Mouse (Mus musculus) frontal cortex, adult 2 months (tissue): ENCODE results near the gene Sst. TPM values are rescaled to one million over a fixed set of nuclear protein-coding genes. Genes with fewer than 3 reads are reported as not detected.

Experiments
- DNase-seq, 2 experiments: peaks; one replicate each; pipeline ENCODE4 v3.0.0; 2022; ENCODE audit warnings: low spot score in 1 of 2; ENCODE audit errors: extremely low spot score in 1 of 2
- polyA plus RNA-seq: library from polyadenylated mRNA; depleted of rRNA; stranded (reverse); fragments of >200 nt; gene quantifications from 2 replicates; pipeline ENCODE4 v1.2.3, GENCODE M21; 2012; rRNA removed

The Sst gene
- polyA plus RNA-seq, 1 experiment, result 475 TPM

DNA sequence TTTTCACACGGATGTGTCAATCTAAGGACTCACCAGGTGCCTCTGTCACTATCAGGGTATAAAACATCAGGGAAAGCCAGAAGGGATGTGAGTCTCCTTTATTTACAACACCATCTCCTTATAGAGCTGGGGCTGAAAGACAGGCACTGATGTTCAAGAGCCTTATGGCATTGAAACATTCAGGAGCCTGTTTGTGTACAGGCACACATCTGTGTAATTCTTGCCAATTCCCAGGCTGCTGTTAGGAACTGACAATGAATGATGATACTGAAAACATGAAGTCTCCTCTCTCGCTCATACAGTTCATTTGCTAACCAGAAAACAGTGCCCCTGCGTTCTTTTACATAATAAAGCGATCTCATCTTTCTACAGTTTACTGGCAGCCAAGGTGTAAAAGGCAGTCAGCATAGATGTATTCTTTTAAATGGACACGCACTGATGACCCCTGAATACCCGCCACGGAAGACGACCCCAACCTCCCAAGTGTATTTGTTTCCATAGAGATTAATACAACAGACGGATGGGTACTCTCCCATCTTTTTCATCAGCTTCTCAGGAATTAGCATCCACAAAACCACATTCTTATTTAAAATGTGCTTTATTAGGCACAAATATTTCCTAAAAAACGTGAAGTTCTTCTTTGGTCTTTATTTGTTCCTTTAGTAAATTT lies 2.7 kb downstream of the Sst start:
- DNase-seq, result no peak

DNA sequence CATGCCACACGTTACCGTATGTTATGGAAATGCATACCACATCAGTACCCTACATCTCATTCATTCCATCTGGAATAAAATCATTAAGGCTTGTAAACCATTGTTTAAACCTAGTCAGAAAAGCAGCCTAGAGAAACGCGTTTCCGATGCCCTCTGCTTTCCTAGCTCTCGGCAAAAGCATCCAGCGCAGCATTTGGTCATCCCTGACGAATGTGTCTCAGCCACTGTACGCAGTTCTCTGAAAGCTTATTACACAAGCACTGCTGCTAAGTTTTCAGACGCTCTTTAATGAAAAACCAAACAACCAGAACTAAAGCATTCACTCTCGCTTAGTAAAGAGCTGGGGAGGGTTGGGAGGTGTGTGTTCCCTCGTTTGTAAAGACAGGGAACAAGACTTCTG lies 5.7 kb downstream of the Sst start:
- no peak for DNase-seq

DNA sequence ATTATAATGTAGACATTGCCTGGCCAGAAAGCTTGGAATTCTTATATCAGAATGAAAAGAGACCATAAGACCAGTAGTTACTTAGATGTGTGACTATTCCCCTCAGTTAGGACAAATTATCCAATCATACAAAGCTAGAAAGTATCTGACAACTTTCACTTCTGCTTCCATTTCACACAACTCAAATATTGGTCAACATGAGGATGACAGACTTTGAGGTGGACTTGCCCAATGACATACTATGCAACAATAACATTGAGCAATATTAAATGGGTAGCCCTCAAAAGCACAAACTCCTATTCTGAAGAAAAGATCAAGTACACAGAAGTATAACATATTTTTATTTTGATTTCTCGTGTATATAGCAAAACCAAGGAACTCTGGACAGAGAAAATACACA lies 35.5 kb downstream of the Sst start:
- DNase-seq, result no peak

DNA sequence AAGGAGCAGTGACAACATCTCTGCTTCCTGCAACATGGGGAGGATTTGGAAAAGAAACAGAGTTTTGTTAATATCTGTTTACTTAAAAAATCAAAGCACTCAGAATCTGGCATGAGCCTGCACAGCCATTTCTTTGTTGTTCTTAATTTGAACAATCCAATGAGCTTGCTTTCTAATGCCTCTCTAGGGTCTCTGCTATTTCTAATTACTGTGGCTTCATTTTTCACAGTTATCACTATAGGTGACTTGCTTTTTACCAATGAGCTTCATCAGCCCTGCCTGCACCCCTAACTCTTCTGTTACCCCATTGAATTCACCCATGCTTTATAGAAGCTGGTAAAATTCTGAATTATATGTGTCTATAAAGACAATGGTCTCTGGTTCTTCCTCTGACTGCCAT lies 41.0 kb downstream of the Sst start:
- no peak for DNase-seq

DNA sequence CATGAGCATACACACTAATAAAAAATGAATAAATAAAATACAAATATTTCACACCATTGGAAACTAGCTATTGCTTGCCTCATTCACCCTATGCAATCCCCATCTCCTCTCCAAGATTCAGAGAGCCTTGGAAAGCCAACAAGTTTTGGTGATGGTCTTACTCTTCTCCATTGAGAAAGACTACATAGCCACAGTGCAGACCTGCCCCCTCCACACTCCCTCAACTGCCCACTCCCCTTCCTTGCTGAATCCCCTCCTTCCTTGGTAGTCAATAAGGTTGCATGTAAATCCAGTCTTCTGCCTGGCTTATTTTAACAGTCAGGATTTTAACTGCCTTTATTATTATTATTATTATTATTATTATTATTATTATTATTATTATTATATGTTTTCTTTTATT lies 41.6 kb downstream of the Sst start:
- DNase-seq, result no peak

DNA sequence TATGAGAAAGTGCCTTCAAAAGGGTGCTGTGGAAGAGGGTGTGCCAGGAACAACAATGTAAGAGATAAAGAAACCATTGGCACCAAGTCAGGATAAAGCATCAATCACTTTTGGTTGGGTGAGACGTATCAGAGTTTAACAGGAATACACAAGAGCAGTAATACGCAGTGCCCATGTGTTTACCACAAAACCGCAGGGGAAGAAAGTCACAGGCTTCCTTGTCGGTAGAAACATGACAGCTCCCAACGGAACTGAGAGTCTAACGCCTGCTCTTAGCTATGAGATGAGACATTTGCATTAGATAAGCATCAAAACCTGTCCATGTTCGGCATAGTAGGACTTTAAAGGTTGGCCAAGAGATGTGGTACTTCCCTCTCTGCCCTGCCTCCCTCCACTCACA lies 46.1 kb downstream of the Sst start:
- DNase-seq, result no peak

DNA sequence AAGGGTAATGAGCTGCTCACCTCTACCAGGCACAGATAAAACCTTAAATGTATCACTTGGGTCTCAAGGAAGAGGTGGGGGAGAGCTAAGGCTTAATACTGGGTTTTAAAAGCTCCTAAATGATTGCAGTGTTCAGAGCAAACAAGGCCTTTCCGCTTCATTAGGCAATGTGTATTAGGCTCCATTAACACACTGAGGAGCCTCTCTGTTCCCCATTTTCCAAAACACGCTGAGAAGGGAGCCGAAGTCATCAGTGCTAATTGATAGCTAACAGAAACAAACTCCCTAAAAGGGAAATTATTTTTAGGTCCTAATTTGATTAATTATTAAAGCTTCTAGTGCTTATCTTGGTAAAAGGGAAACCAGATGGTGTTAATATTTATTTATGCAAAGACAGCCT lies 48.1 kb downstream of the Sst start:
- DNase-seq, result no peak

Other genes starting within 250 kb of the Sst start
- 0.48 and 0.55 TPM in 2 replicates for gene Rtp2, start 41.4 kb upstream of the Sst start, polyA plus RNA-seq
- not detected in 2 replicates for gene Gm37419, start 97.5 kb upstream of the Sst start, polyA plus RNA-seq
- gene Bcl6, start 97.9 kb upstream of the Sst start, polyA plus RNA-seq, result 19.2 and 20.8 TPM in 2 replicates